Mouse (Mus musculus): ENCODE measurements around the gene Gm13272.
"Not testable (repeated sequence)": the region's sequence is repeated elsewhere in the genome, so short reads cannot be mapped to it uniquely, and the experiment has no call there.

The Gm13272 gene

DNA sequence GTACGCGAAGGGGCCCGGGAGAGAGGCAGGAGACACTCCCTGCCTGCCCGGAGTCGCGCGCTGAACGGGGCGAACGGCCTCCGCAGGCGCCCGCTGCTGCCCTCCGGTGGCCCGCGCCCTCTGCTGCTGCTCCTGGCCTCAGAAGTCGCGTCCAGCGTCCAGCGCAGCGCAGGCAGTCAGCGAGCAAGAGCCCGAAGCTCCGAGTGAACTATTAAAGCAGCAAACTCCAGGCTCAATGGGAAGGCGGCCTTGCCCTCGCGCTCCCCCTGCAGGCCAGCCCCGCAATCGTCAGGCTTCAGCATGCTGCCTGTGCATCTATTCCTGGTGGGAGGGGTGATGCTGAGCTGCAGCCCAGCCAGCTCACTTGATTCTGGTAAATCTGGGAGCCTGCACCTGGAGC lies at the start of gene Gm13272:
TSS of gene Gm13272 (plus strand) at position 301 of the 400 bp plus-strand sequence.
- DNase-seq (ENCODE audit: low spot score in 2 of 2) = not testable (repeated sequence)

DNA sequence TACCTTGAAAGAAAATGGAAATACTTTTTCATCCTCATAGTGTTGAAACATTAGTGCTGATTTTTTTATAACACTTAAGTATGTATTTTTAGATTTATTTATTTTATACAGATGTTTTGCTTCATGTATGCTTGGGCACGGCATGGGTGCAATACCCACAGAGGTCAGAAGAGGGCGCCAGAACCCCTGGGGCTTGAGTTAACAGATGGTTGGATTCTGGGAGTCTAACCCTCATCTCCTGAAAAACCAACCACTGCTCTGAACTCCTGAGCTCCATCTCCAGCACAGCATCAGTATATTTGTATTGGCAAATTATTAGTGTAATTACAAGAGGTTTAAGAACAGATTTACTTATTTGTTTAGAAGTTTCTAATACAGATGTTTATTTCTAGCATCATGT lies 41.2 kb upstream of the Gm13272 start:
- DNase-seq (ENCODE audit: low spot score in 2 of 2) = peak; percentile 48 to 79

DNA sequence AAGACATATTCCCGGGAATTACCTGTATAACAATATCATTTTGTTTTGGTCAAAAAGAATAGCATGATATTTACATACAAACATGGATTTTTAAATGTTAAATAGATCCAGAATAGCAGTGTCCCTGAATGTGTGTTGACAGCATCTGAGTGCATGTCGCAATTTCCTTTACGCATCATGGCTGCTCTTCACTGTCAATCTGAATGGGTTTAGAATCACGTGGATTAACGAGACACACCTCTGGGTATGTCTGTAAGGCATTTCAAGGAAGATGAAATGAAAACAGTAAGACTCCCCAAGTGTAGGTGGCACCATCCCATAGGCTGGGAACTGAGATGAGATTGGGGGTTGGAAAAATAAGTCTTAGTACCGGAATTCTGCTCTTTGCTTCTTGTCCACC lies 40.6 kb upstream of the Gm13272 start:
- DNase-seq (ENCODE audit: low spot score in 2 of 2) = no peak

DNA sequence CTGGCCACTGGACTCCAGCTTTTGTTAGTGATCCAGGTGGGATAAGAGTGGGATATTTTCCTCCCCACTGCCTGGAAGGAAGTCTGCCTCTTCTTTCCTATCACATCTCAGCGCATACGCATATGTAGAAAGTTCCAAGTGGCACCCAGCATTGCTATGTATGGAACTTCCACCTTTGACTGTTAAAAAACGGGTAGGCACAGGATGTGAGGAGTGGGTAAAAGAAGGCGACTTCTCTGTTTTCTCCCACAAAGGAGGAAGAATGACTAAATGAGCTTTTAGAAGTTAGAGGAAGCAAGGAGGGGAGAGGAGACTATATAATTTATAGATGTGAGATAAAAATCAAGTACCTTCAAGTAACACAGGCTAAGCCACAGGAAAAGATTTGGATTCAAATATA lies 38.2 kb upstream of the Gm13272 start:
- no peak for DNase-seq (ENCODE audit: low spot score in 2 of 2)

DNA sequence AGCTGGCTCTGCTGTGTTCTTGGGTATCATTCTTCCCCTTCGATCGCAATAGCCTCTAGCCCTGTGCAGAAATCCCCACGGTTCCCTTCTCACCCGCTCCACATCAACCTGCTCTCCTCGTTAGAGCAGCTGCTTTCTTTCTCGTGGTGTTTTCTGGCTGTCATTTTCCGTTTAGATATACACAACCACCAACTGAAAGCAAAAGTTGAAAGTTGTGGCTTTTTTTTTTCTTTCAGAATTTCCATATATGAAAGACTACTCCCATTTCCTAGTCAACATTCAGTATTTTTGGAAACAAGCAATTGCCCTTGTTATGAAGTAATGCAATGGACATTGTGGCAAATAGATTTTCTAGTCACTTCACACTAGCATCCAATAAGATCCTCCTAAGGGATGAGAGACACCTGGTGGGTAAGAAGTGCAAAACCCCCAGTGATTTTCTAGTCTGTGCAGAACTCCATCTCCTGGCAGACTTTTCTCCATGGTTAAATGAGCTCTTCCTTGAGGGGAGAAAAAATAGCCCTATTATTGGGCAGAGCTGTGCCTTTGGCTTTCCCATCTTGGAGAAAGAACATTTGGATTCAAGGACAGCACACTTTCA lies 36.8 kb upstream of the Gm13272 start:
- DNase-seq (ENCODE audit: low spot score in 2 of 2) = no peak

DNA sequence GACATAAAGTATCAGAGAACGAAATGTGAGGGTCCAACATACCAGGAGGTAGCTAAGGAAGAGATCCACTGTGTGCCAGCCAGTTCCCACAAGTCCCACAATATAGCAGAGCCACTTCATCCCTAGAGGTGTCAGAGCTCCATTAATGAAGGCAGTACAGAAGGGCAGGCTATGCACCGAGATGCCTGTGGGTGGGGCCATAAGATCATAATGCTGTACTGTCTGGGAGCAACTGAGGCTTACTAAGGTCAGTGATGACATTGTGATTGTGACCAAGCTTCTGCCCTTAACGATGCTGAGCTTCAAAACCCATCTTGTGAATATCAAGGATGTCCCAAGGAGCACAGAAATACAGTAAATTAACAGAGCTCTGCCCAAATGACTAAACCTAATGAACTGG lies 35.4 kb upstream of the Gm13272 start:
- DNase-seq (ENCODE audit: low spot score in 2 of 2) = no peak

DNA sequence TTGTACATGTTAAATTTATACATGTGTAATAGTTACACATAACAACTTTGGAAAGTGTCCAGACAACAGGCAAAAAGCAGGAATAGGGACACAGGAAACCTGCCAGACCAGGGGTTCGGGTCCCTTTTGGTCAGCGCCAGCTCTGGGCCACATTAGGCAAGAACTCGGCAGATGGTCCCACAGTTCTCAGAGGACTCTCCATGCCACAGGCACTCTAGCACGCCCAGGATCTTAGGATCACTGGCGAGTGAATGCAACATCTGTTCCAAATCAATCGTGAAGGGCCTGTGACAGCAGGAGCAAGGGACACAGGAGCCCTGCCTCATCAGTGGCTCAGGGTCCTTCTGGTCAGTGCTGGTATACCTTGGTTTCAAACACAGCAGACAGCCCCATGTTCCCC lies 29.7 kb upstream of the Gm13272 start:
- DNase-seq (ENCODE audit: low spot score in 2 of 2) = no peak

DNA sequence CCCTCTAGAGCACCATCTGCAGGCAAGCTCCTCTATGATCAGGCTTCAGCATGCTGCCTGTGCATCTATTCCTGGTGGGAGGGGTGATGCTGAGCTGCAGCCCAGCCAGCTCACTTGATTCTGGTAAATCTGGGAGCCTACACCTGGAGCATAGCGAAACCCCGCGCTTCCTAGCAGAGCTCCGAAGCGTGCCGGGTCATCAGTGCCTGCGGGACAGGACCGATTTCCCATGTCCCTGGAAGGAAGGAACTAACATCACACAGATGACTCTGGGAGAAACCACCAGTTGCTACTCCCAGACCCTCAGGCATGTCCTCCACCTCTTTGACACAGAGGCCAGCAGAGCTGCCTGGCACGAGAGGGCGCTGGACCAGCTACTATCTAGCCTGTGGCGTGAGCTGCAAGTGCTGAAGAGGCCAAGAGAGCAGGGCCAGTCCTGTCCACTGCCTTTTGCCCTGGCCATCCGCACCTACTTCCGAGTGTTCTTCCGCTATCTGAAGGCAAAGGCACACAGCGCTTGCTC lies 24.8 kb upstream of the Gm13272 start, which contains the start of gene Gm13271:
TSS of gene Gm13271 (plus strand) at position 51 of the 523 bp plus-strand sequence.
- DNase-seq (ENCODE audit: low spot score in 2 of 2) = peak; percentile 61 to 83

DNA sequence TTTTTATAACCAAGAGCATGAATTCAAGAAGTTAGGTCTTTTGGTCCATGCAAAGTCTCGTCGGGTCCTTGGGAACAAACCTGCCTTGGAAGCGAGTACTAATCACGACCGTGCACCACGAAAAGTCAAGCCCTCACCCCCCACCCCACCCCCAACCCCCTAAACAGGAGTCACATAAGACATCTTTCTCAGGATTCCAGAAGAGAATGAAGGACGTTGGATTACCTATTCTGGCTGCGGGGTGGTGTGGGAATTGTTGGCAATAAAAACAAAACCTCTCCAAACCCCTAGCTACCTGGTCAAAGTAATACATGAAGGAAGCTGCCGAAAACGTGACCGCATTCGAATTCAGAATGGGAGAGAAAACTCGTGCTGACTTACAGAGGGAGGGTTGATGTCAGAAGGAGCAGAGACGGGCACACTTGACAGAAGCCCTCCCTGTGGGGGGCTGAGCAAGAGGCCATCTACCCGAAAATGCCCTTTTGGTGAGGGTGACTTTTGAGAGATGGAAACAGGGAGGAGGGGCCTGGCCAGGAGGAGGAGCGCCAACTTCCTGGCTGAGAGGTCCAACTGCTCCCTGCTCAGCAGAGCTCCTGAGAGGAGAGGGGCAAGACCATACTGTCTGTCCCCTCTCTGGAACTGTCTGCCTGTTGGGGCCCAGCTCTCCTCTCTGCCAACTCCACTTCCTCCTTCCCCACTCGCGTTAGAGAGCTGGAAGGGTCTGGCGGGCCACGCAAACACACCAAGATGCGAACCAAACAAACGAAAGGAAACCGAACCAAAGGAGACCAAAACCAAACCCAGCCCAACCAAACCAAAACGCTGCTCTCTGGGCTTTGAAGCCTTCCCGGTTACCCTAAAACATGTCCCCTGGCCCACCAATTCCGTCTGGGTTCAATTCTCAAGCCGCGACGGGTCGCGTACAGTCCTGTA lies 22.8 kb upstream of the Gm13272 start:
- peak in 1 of 2 experiments; percentile 23 for DNase-seq (ENCODE audit: low spot score in 2 of 2)

DNA sequence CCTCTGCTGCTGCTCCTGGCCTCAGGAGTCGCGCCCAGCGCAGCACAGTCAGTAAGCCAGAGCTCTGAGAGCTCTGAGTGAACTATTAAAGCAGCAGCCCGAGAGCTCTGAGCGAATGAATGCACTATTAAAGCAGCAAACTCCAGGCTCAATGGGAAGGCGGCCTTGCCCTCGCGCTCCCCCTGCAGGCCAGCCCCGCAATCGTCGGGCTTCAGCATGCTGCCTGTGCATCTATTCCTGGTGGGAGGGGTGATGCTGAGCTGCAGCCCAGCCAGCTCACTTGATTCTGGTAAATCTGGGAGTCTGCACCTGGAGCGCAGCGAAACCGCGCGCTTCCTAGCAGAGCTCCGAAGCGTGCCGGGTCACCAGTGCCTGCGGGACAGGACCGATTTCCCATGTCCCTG lies 22.0 kb upstream of the Gm13272 start:
- DNase-seq (ENCODE audit: low spot score in 2 of 2) = peak; percentile 85 to 91

DNA sequence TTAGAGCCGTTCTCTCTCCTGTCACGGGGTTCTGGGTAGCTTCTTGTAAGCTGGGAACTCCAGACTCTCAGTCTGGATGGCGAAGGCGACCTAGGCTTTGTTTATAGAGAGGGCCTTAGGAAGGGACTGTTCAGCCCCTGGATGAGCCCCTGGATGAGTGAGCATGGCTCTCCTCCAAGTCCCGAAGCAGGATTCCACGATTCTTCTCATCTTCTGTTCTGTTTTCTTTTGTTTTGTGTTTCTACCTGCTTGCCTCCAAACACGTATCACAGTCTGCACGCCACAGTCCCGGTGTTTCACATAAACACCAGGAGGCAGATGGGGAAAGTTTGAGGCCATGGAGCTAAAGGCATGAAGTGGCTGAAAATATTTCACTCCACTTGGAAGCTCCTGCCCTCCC lies 20.9 kb upstream of the Gm13272 start:
- DNase-seq (ENCODE audit: low spot score in 2 of 2) = not testable (repeated sequence)

DNA sequence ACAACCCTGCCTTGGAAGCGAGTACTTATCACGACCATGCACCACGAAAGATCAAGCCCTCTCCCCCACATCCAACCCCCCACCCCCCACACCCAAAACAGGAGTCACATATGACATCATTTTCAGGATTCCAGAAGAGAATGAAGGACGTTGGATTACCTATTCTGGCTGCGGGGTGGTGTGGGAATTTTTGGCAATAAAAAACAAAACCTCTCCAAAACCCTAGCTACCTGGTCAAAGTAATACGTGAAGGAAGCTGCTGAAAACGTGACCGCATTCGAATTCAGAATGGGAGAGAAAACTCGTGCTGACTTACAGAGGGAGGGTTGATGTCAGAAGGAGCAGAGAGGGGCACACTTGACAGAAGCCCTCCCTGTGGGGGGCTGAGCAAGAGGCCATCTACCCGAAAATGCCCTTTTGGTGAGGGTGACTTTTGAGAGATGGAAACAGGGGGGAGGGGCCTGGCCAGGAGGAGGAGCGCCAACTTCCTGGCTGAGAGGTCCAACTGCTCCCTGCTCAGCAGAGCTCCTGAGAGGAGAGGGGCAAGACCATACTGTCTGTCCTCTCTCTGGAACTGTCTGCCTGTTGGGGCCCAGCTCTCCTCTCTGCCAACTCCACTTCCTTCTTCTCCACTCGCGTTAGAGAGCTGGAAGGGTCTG lies 19.9 kb upstream of the Gm13272 start, which contains the start of gene Gm13283:
TSS of gene Gm13283 (plus strand) at position 510 of the 659 bp plus-strand sequence.
- DNase-seq (ENCODE audit: low spot score in 2 of 2) = peak; percentile 43 to 53

DNA sequence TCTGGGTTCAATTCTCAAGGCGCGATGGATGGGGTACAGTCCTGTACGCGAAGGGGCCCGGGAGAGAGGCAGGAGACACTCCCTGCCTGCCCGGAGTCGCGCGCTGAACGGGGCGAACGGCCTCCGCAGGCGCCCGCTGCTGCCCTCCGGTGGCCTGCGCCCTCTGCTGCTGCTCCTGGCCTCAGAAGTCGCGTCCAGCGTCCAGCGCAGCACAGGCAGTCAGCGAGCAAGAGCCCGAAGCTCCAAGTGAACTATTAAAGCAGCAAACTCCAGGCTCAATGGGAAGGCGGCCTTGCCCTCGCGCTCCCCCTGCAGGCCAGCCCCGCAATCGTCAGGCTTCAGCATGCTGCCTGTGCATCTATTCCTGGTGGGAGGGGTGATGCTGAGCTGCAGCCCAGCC lies 19.2 kb upstream of the Gm13272 start:
- DNase-seq (ENCODE audit: low spot score in 2 of 2) = not testable (repeated sequence)

DNA sequence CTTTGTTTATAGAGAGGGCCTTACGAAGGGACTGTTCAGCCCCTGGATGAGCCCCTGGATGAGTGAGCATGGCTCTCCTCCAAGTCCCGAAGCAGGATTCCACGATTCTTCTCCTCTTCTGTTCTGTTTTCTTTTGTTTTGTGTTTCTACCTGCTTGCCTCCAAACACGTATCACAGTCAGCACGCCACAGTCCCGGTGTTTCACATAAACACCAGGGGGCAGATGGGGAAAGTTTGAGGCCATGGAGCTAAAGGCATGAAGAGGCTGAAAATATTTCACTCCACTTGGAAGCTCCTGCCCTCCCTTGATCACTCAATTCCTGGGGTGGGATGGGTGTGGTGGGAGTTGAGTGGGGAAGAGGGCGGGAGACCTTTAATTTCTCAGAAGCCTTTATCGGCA lies 17.9 kb upstream of the Gm13272 start:
- peak; percentile 90 to 93 for DNase-seq (ENCODE audit: low spot score in 2 of 2)

DNA sequence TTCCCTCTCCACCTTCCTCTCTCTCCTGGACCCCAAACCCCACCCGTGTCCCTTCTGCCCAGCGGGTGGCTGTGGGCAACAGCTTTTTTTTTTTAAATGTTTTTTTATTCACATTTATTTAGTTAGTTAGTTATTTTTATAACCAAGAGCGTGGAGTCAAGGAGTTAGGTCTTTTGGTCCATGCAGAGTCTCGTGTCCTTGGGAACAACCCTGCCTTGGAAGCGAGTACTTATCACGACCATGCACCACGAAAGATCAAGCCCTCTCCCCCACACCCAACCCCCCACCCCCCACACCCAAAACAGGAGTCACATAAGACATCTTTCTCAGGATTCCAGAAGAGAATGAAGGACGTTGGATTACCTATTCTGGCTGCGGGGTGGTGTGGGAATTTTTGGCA lies 17.3 kb upstream of the Gm13272 start:
- not testable (repeated sequence) for DNase-seq (ENCODE audit: low spot score in 2 of 2)

DNA sequence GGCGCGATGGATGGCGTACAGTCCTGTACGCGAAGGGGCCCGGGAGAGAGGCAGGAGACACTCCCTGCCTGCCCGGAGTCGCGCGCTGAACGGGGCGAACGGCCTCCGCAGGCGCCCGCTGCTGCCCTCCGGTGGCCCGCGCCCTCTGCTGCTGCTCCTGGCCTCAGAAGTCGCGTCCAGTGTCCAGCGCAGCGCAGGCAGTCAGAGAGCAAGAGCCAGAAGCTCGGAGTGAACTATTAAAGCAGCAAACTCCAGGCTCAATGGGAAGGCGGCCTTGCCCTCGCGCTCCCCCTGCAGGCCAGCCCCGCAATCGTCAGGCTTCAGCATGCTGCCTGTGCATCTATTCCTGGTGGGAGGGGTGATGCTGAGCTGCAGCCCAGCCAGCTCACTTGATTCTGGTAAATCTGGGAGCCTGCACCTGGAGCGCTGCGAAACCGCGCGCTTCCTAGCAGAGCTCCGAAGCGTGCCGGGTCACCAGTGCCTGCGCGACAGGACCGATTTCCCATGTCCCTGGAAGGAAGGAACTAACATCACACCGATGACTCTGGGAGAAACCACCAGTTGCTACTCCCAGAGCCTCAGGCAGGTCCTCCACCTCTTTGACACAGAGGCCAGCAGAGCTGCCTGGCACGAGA lies 16.1 kb upstream of the Gm13272 start:
- not testable (repeated sequence) for DNase-seq (ENCODE audit: low spot score in 2 of 2)

DNA sequence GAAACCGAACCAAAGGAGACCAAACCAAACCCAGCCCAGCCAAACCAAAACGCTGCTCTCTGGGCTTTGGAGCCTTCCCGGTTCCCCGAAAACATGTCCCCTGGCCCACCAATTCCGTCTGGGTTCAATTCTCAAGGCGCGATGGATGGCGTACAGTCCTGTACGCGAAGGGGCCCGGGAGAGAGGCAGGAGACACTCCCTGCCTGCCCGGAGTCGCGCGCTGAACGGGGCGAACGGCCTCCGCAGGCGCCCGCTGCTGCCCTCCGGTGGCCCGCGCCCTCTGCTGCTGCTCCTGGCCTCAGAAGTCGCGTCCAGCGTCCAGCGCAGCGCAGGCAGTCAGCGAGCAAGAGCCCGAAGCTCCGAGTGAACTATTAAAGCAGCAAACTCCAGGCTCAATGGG lies 6.1 kb upstream of the Gm13272 start, which contains the start of gene Gm13290:
TSS of gene Gm13290 (plus strand) at position 301 of the 400 bp plus-strand sequence.
- not testable (repeated sequence) for DNase-seq (ENCODE audit: low spot score in 2 of 2)

DNA sequence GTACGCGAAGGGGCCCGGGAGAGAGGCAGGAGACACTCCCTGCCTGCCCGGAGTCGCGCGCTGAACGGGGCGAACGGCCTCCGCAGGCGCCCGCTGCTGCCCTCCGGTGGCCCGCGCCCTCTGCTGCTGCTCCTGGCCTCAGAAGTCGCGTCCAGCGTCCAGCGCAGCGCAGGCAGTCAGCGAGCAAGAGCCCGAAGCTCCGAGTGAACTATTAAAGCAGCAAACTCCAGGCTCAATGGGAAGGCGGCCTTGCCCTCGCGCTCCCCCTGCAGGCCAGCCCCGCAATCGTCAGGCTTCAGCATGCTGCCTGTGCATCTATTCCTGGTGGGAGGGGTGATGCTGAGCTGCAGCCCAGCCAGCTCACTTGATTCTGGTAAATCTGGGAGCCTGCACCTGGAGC lies 3.0 kb upstream of the Gm13272 start, which contains the start of gene Gm13289:
TSS of gene Gm13289 (plus strand) at position 301 of the 400 bp plus-strand sequence.
- not testable (repeated sequence) for DNase-seq (ENCODE audit: low spot score in 2 of 2)

DNA sequence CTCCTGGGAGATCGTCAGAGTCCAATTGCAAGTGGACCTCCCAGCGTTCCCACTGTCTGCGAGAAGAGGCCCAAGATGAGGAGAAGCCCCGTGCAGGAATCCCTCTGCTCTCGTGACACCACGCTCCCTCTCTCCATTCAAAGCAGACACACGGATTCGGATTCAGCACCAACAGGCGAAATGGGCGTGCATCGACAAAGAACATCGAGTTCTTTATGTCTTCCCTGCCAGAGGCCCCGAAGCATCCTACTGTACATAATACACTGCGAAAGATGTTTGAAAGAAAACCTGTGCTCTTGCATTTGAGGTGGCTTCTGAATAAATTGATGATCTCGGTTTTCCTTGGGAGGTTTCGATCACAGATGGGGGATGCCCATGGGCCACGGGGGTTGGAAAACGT lies 670 bp downstream of the Gm13272 start:
- not testable (repeated sequence) for DNase-seq (ENCODE audit: low spot score in 2 of 2)

DNA sequence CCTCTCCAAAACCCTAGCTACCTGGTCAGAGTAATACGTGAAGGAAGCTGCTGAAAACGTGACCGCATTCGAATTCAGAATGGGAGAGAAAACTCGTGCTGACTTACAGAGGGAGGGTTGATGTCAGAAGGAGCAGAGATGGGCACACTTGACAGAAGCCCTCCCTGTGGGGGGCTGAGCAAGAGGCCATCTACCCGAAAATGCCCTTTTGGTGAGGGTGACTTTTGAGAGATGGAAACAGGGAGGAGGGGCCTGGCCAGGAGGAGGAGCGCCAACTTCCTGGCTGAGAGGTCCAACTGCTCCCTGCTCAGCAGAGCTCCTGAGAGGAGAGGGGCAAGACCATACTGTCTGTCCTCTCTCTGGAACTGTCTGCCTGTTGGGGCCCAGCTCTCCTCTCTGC lies 2.2 kb downstream of the Gm13272 start, which contains the start of gene Ifnz:
TSS of gene Ifnz (plus strand) at position 301 of the 400 bp plus-strand sequence.
- not testable (repeated sequence) for DNase-seq (ENCODE audit: low spot score in 2 of 2)

DNA sequence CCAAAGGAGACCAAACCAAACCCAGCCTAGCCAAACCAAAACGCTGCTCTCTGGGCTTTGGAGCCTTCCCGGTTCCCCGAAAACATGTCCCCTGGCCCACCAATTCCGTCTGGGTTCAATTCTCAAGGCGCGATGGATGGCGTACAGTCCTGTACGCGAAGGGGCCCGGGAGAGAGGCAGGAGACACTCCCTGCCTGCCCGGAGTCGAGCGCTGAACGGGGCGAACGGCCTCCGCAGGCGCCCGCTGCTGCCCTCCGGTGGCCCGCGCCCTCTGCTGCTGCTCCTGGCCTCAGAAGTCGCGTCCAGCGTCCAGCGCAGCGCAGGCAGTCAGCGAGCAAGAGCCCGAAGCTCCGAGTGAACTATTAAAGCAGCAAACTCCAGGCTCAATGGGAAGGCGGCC lies 2.7 kb downstream of the Gm13272 start:
- DNase-seq (ENCODE audit: low spot score in 2 of 2) = not testable (repeated sequence)
